Mouse (Mus musculus) liver, embryonic 14.5 days (tissue): ENCODE measurements around the gene Gp9.

Source experiments
- CTCF ChIP-seq: IDR thresholded peaks from 2 replicates; pipeline ENCODE4 v1.5.1; 2016; ENCODE audit warnings: antibody characterized with exemption, low read depth, control low read depth
- EP300 ChIP-seq: IDR thresholded peaks from 2 replicates; pipeline ENCODE4 v1.6.1; 2016; ENCODE audit warnings: antibody characterized with exemption, low read depth

DNA sequence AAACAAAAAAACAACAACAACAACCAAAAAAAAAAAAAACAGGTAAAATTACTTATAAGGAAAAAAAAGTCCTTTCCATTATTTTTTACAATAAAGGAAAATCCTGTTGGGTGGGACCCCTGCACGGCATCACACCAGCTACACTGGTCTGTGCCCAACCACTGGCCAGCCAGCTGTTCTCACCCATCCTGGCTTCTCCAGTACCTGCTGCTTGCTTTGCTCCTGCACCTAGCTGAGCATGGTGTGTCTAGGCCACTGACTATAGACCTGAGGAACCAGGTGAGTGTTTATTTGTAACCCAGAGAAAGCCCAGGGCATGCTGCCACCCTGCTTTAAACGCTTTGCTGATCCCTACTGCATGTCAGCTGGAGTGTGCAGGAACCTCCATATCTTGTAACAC lies 42.5 kb downstream of the Gp9 start:
- TF ChIP-seq CTCF (no peak), EP300 (no peak)
